Mouse (Mus musculus): ENCODE data around the gene Trp53i11. TPM values are rescaled to one million over a fixed set of nuclear protein-coding genes. Genes with fewer than 3 reads are reported as not detected.

Gene Trp53i11
- polyA plus RNA-seq, 1 experiment from 2014 or later: 261 TPM

DNA sequence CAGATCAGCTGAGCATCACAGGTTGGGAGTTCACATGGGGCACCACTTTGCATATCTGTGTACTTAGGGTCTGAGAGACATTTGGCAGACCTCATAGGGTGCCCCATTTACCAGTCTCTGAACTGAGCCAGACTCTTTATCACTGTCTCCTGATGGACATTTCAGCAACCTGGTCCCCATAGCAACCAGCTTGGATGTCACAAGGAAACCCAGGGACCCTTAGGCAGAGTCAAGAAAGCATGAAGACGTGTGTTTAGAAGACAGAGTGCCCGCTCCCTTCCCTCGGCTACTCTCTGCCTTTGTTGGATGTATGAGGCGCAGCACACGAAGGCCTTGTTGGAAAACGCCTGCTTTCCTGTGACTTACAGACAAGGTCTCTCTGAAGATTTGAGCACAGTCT, 21.1 kb upstream of the Trp53i11 start:
- Histone ChIP-seq H3K36me3 (ENCODE audit: control insufficient read depth, insufficient read depth, low read length) (no peaks in the 10 kb centered on the region), H3K27ac (ENCODE audit: low read depth, low read length) (no peak overlapping the region), H3K4me3 (ENCODE audit: low read depth, low read length) (no peak overlapping the region), H3K9me3 (ENCODE audit: control insufficient read depth, low read length) (no peaks in the 10 kb centered on the region), H3K4me2 (ENCODE audit: low read depth) (no peak overlapping the region), H3K4me1 (ENCODE audit: control insufficient read depth, insufficient read depth, low read length) (no peaks in the 10 kb centered on the region), H3K27me3 (ENCODE audit: control insufficient read depth, insufficient read depth, low read length) (no peaks in the 10 kb centered on the region), H3K9ac (ENCODE audit: low read length) (no peak overlapping the region)
- 81% methylated on average over 6 of the region's 6 CpGs for WGBS
- no peak for DNase-seq (ENCODE audit: low spot score)
- ATAC-seq (ENCODE audit: insufficient read depth, low FRiP score, low TSS enrichment): no peak

DNA sequence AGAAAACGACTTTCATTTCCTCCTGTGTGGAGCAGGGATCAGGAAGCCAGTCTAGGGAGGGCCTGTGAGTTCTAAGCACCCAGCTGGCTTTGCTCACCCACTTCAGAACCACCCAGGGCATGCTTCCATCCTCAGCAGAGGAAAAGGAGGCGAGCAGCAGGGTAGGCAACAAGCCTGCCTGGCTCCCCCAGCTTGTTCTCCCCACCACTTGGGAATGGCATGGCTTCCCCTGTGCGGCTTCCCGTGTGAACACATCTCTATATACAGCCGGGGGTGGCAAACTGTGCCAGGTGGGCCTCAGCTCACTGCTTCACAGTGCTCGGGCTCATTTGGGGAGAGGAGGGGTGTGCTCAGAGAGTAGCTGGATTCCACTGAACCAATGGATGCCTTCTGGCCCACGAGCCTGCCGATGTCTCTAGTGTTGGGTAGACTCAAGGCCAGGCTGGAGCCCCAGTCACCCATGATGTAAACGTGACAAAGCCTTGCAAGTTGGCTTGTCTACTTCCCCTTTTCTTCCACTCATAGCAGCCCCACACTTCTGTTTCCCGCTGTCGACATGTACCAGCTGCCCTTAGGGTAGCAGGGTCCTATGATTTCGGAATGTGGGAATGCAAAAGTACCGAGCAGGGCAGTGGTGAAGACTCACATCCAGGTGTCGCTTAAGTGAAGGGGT, 20.5 kb upstream of the Trp53i11 start:
- no peak for DNase-seq (ENCODE audit: low spot score)
- no peak overlapping the region for H3K9ac ChIP-seq (ENCODE audit: low read length)
- H3K36me3 ChIP-seq (ENCODE audit: control insufficient read depth, insufficient read depth, low read length): no peaks in the 10 kb centered on the region
- H3K4me1 ChIP-seq (ENCODE audit: control insufficient read depth, insufficient read depth, low read length): no peaks in the 10 kb centered on the region
- no peak for ATAC-seq (ENCODE audit: insufficient read depth, low FRiP score, low TSS enrichment)
- no peaks in the 10 kb centered on the region for H3K27me3 ChIP-seq (ENCODE audit: control insufficient read depth, insufficient read depth, low read length)
- no peak overlapping the region for H3K4me2 ChIP-seq (ENCODE audit: low read depth)
- H3K27ac ChIP-seq (ENCODE audit: low read depth, low read length): no peak overlapping the region
- H3K9me3 ChIP-seq (ENCODE audit: control insufficient read depth, low read length): no peaks in the 10 kb centered on the region
- 83% methylated on average over 14 of the region's 14 CpGs for WGBS
- no peak overlapping the region for H3K4me3 ChIP-seq (ENCODE audit: low read depth, low read length)

DNA sequence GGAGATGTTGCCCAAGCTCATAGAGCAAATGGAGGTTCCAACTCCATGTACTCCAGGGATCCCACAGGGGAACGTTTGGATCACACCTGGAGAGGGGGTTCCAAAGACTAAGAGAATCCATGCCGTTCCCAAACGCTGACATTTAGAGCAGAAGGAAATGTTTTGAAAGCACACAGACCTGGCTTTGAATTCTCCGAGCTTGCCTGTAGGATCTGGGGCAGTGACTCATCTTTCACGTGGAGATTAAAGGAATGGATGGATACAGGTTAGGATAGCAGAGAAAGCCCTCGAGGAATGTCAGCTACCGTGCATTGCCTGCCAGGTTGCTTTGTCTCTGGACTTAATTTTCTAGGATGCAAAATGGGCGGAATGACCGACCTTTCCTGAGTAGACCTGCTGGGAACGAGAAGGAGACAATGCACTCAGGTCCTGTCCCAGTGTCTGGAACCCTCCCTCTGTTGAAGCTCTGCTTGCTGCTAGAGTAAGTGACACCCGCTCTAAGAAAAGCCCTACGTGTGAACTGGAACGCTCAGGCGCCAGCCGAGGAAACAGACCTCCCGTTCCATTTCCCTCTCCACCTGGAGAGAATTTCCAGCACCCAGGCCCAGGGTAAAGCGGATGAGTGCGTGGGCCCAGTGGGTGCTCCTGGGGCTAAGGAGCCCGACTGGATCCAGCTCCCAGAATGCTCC, 17.0 kb upstream of the Trp53i11 start:
- DNase-seq (ENCODE audit: low spot score) (no peak), ATAC-seq (ENCODE audit: insufficient read depth, low FRiP score, low TSS enrichment) (no peak)
- H3K9ac ChIP-seq (ENCODE audit: low read length): no peak overlapping the region
- H3K4me3 ChIP-seq (ENCODE audit: low read depth, low read length): no peak overlapping the region
- H3K9me3 ChIP-seq (ENCODE audit: control insufficient read depth, low read length): no peaks in the 10 kb centered on the region
- H3K4me1 ChIP-seq (ENCODE audit: control insufficient read depth, insufficient read depth, low read length): peaks cover 9% of the 10 kb centered on the region
- 74% methylated on average over 19 of the region's 19 CpGs for WGBS
- no peaks in the 10 kb centered on the region for H3K36me3 ChIP-seq (ENCODE audit: control insufficient read depth, insufficient read depth, low read length)
- no peak overlapping the region for H3K27ac ChIP-seq (ENCODE audit: low read depth, low read length)
- no peaks in the 10 kb centered on the region for H3K27me3 ChIP-seq (ENCODE audit: control insufficient read depth, insufficient read depth, low read length)
- no peak overlapping the region for H3K4me2 ChIP-seq (ENCODE audit: low read depth)

DNA sequence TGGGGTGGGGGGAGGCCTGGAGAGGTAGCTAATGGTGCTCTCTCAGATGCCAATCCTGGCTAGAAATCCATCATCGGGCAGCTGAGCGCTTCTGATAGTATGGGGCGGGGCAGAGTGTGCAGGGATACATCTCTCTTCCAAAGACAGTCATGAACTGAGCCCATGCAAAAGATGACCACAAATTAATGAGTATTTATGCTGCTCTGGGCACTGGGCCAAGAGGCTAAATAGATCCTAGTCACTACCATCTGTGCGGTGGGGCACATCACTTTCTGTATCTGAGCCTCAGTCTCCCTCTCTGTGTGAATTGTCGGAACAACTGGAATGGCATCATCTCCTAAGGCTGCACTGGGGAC, 16.5 kb upstream of the Trp53i11 start:
- Histone ChIP-seq H3K36me3 (ENCODE audit: control insufficient read depth, insufficient read depth, low read length) (no peaks in the 10 kb centered on the region), H3K27me3 (ENCODE audit: control insufficient read depth, insufficient read depth, low read length) (no peaks in the 10 kb centered on the region), H3K9ac (ENCODE audit: low read length) (no peak overlapping the region), H3K4me2 (ENCODE audit: low read depth) (no peak overlapping the region), H3K9me3 (ENCODE audit: control insufficient read depth, low read length) (no peaks in the 10 kb centered on the region), H3K4me1 (ENCODE audit: control insufficient read depth, insufficient read depth, low read length) (peaks cover 12% of the 10 kb centered on the region), H3K27ac (ENCODE audit: low read depth, low read length) (no peak overlapping the region), H3K4me3 (ENCODE audit: low read depth, low read length) (no peak overlapping the region)
- no peak for DNase-seq (ENCODE audit: low spot score)
- no peak for ATAC-seq (ENCODE audit: insufficient read depth, low FRiP score, low TSS enrichment)
- 77% methylated on average over 5 of the region's 5 CpGs for WGBS

DNA sequence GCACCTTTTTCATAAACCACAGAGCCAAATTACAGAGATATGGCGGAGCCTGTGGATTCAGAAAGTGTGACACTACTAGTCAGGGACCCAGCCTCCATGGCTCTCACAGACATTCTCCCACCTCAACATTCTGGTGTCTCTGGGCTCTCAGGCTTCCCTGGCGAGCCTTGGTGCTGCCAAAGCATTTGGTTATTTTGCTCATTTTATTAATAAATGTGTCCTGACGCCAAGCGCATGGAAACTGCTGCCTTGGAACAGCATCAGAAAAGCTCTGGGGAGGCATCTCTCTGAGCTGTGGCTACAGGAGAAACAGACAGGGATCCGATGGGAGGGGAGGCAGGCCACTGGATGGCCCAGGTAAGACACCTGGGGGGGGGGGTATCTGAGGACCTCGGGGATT, 15.4 kb upstream of the Trp53i11 start:
- H3K27me3 ChIP-seq (ENCODE audit: control insufficient read depth, insufficient read depth, low read length): no peaks in the 10 kb centered on the region
- no peak overlapping the region for H3K27ac ChIP-seq (ENCODE audit: low read depth, low read length)
- DNase-seq (ENCODE audit: low spot score) (no peak), ATAC-seq (ENCODE audit: insufficient read depth, low FRiP score, low TSS enrichment) (no peak)
- no peak overlapping the region for H3K4me3 ChIP-seq (ENCODE audit: low read depth, low read length)
- 83% methylated on average over 6 of the region's 6 CpGs for WGBS
- H3K4me1 ChIP-seq (ENCODE audit: control insufficient read depth, insufficient read depth, low read length): peaks cover 22% of the 10 kb centered on the region
- H3K9me3 ChIP-seq (ENCODE audit: control insufficient read depth, low read length): no peaks in the 10 kb centered on the region
- no peak overlapping the region for H3K4me2 ChIP-seq (ENCODE audit: low read depth)
- no peak overlapping the region for H3K9ac ChIP-seq (ENCODE audit: low read length)
- no peaks in the 10 kb centered on the region for H3K36me3 ChIP-seq (ENCODE audit: control insufficient read depth, insufficient read depth, low read length)

DNA sequence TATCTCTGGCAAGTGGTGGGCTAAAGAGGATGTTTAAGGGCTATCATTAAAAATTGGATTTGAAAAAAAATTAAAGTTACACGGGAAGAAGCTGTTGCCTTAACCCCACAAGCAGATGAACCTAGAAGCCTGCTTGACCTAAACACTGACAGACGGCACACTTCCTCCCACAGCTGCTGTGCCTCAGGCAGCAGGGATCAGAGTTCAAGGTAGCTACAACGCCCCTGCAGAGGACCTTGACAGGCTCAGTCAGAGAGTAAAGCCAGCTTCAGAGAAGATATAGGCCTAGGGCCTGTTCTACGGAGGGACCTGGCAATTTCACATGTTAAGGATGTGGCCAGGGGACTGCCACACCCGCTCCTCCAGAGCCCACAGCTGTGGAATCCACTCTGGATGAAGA, 14.9 kb upstream of the Trp53i11 start:
- WGBS: 57% methylated on average over 5 of the region's 5 CpGs
- Histone ChIP-seq H3K4me2 (ENCODE audit: low read depth) (no peak overlapping the region), H3K27ac (ENCODE audit: low read depth, low read length) (no peak overlapping the region), H3K27me3 (ENCODE audit: control insufficient read depth, insufficient read depth, low read length) (no peaks in the 10 kb centered on the region), H3K9ac (ENCODE audit: low read length) (no peak overlapping the region), H3K9me3 (ENCODE audit: control insufficient read depth, low read length) (no peaks in the 10 kb centered on the region), H3K4me1 (ENCODE audit: control insufficient read depth, insufficient read depth, low read length) (peaks cover 26% of the 10 kb centered on the region), H3K36me3 (ENCODE audit: control insufficient read depth, insufficient read depth, low read length) (no peaks in the 10 kb centered on the region), H3K4me3 (ENCODE audit: low read depth, low read length) (no peak overlapping the region)
- DNase-seq (ENCODE audit: low spot score): no peak
- ATAC-seq (ENCODE audit: insufficient read depth, low FRiP score, low TSS enrichment): no peak

DNA sequence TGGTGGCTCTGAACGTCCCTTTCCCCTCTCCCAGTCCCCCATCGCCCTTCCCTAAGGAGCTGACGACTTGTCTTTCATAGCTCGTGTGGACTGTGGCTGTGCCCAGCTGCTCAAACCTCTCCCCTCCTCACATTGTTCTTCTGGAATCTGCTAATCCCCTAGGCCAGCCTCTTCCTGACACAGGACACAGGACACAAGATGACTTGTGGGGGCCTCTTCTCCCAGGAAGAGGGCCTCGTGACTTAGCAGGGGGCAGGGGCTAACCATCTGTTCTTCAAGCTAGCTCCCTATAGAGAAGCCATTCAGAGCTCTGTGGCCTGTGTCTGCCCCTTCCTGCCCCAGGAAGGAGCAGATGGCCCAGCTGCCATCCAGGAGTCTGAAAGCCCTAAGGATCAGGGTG, 13.2 kb upstream of the Trp53i11 start:
- ATAC-seq (ENCODE audit: insufficient read depth, low FRiP score, low TSS enrichment) (peak; percentile 28; the same call in 1 of the 2 replicates), DNase-seq (ENCODE audit: low spot score) (no peak)
- H3K4me2 ChIP-seq (ENCODE audit: low read depth): no peak overlapping the region
- H3K9me3 ChIP-seq (ENCODE audit: control insufficient read depth, low read length): no peaks in the 10 kb centered on the region
- peaks cover 36% of the 10 kb centered on the region for H3K4me1 ChIP-seq (ENCODE audit: control insufficient read depth, insufficient read depth, low read length)
- H3K27ac ChIP-seq (ENCODE audit: low read depth, low read length): peak overlapping the region; percentile 6; the same call in 1 of the 2 replicates
- no peak overlapping the region for H3K9ac ChIP-seq (ENCODE audit: low read length)
- no peak overlapping the region for H3K4me3 ChIP-seq (ENCODE audit: low read depth, low read length)
- 14% methylated on average over 5 of the region's 5 CpGs for WGBS
- no peaks in the 10 kb centered on the region for H3K36me3 ChIP-seq (ENCODE audit: control insufficient read depth, insufficient read depth, low read length)
- no peaks in the 10 kb centered on the region for H3K27me3 ChIP-seq (ENCODE audit: control insufficient read depth, insufficient read depth, low read length)

DNA sequence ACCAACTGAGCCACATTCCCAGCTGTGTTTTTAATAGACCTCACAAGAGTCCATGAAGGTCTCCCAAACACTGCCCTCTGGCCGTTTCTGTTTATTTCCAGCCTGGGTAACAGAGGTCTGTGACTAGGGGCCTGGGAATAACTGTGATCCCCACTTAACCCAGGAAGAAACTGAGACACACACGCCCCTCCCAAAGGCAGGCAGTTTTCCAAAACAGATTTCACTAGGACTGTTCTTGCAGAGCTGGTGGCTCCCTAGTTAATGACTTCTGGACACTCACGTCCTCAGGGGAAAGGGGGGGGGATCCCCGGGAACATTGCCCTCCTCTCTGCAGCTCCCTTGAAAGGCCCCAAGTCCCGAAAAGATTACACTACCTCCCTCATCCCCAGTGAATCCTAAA, 12.1 kb upstream of the Trp53i11 start:
- 0 out of 2 replicates have a peak, but pooled peaks cover 3% of the 10 kb centered on the region for H3K27me3 ChIP-seq (ENCODE audit: control insufficient read depth, insufficient read depth, low read length)
- H3K4me3 ChIP-seq (ENCODE audit: low read depth, low read length): no peak overlapping the region
- WGBS: 14% methylated on average over 5 of the region's 5 CpGs
- H3K27ac ChIP-seq (ENCODE audit: low read depth, low read length): peak overlapping the region; percentile 81
- peaks cover 46% of the 10 kb centered on the region for H3K4me1 ChIP-seq (ENCODE audit: control insufficient read depth, insufficient read depth, low read length)
- H3K4me2 ChIP-seq (ENCODE audit: low read depth): no peak overlapping the region
- H3K9me3 ChIP-seq (ENCODE audit: control insufficient read depth, low read length): no peaks in the 10 kb centered on the region
- H3K9ac ChIP-seq (ENCODE audit: low read length): no peak overlapping the region
- ATAC-seq (ENCODE audit: insufficient read depth, low FRiP score, low TSS enrichment): no peak
- no peaks in the 10 kb centered on the region for H3K36me3 ChIP-seq (ENCODE audit: control insufficient read depth, insufficient read depth, low read length)
- DNase-seq (ENCODE audit: low spot score): no peak

DNA sequence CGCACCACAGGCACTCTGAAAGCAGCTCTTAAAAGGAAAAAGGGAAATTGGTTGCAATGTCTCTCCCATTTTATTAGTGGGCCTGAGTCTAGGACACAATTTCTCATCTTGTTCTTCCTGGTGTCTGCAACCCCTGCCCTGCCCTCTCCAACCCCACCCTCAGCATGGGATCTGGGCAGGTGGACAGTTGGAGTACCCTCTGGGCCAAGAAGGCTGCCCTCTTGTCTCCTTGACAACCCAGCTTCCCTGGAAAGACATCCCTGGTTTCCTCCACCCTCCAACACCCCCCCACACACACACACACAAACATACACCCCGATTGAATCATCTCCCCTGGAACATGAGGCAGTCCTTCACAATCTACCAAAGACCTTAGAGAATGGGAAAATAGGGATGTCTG, 11.6 kb upstream of the Trp53i11 start:
- H3K27me3 ChIP-seq (ENCODE audit: control insufficient read depth, insufficient read depth, low read length): 0 out of 2 replicates have a peak, but pooled peaks cover 5% of the 10 kb centered on the region
- H3K9ac ChIP-seq (ENCODE audit: low read length): no peak overlapping the region
- WGBS: 64% methylated on average over 2 of the region's 2 CpGs
- H3K4me2 ChIP-seq (ENCODE audit: low read depth): no peak overlapping the region
- no peak overlapping the region for H3K4me3 ChIP-seq (ENCODE audit: low read depth, low read length)
- ATAC-seq (ENCODE audit: insufficient read depth, low FRiP score, low TSS enrichment) (no peak), DNase-seq (ENCODE audit: low spot score) (no peak)
- peaks cover 49% of the 10 kb centered on the region for H3K4me1 ChIP-seq (ENCODE audit: control insufficient read depth, insufficient read depth, low read length)
- H3K27ac ChIP-seq (ENCODE audit: low read depth, low read length): peak overlapping the region; percentile 81
- H3K36me3 ChIP-seq (ENCODE audit: control insufficient read depth, insufficient read depth, low read length): no peaks in the 10 kb centered on the region
- H3K9me3 ChIP-seq (ENCODE audit: control insufficient read depth, low read length): no peaks in the 10 kb centered on the region

Data from neural tube, embryonic 11.5 days (tissue).